ENCODE assay signal across 8 mouse cellular contexts in genomic region chr19:3451170-3451569, GRCm38 (mm10). TPM values are rescaled to one million over a fixed set of nuclear protein-coding genes. Genes with fewer than 3 reads are reported as not detected.
DNase-seq lines count a peak whose midpoint lies in the region; ATAC-seq and TF ChIP-seq lines count a peak whose summit lies in the region.

No protein-coding gene starts in this region.

- H3K4me3 ChIP-seq in kidney, postnatal 0 days (replicated peaks; ENCODE audit: low read depth, low read length) = no peak overlapping the region
- H3K4me3 ChIP-seq in liver, adult 2 months (ENCODE audit: insufficient read depth, low read depth, low read length) = no peak overlapping the region
- no peak overlapping the region for H3K4me3 ChIP-seq in stomach, postnatal 0 days (ENCODE audit: low read depth, low read length)

- peak; percentile 50; the same call in 1 of the 2 replicates for ATAC-seq in kidney, postnatal 0 days (replicated peaks; ENCODE audit: low FRiP score, low read depth)
- peak; percentile 65 for ATAC-seq in stomach, postnatal 0 days (ENCODE audit: low FRiP score, low TSS enrichment)

- intact Hi-C loops in gastrocnemius, postnatal 14 days (cut with DNase I; ENCODE audit: low total_unique reads) = loop anchor here (5.0 kb wide), 1 partner anchor 64 kb away; the partner anchor contains the start of gene Tesmin

- no peak for TF ChIP-seq POLR2A in liver, adult 2 months (IDR thresholded peaks at IDR 0.05; ENCODE audit: extremely low read depth, insufficient read depth, low read length)

- peaks cover 18% of the 10 kb centered on the region for H3K36me3 ChIP-seq in kidney, postnatal 0 days (ENCODE audit: insufficient read depth, low read length)
- peaks cover 6% of the 10 kb centered on the region for H3K36me3 ChIP-seq in liver, adult 2 months (ENCODE audit: control insufficient read depth, insufficient read depth, low read length)
- H3K36me3 ChIP-seq in stomach, postnatal 0 days (ENCODE audit: control insufficient read depth, insufficient read depth, low read length) = peaks cover 6% of the 10 kb centered on the region

- peak; percentile 71 to 73 for DNase-seq in B cell, adult 2 months
- peak; percentile 74 to 92 for DNase-seq in adrenal gland, adult (ENCODE audit: inconsistent age in 2 of 2, low spot score in 1 of 2)
- peak; percentile 92 for DNase-seq in embryo, embryonic 10 days (ENCODE audit: low spot score)
- peak; percentile 53 for DNase-seq in gastrocnemius, postnatal 14 days
- DNase-seq in kidney, postnatal 0 days (ENCODE audit: low spot score) = peak; percentile 93
- DNase-seq in liver, adult 2 months (ENCODE audit: extremely low read depth, low read depth, low spot score) = peak; percentile 61
- DNase-seq in neural tube, embryonic 10.5 days (ENCODE audit: extremely low spot score, low spot score) = peak; percentile 62
- peak; percentile 58 for DNase-seq in stomach, postnatal 0 days (ENCODE audit: low spot score)

- no peak for TF ChIP-seq EP300 in stomach, postnatal 0 days (optimal IDR thresholded peaks at IDR 0.05)

- no peak overlapping the region for H3K9ac ChIP-seq in kidney, postnatal 0 days (ENCODE audit: low read depth, low read length)
- H3K9ac ChIP-seq in liver, adult 2 months (ENCODE audit: low read depth, low read length) = no peak overlapping the region
- H3K9ac ChIP-seq in stomach, postnatal 0 days (ENCODE audit: low read length) = no peak overlapping the region

- H3K4me2 ChIP-seq in kidney, postnatal 0 days (ENCODE audit: low read length) = no peak overlapping the region
- H3K4me2 ChIP-seq in stomach, postnatal 0 days (replicated peaks; ENCODE audit: low read depth) = no peak overlapping the region

- H3K9me3 ChIP-seq in kidney, postnatal 0 days (replicated peaks; ENCODE audit: low read length) = no peaks in the 10 kb centered on the region
- H3K9me3 ChIP-seq in stomach, postnatal 0 days (ENCODE audit: control insufficient read depth, low read length) = no peaks in the 10 kb centered on the region

- no peaks in the 10 kb centered on the region for H3K27me3 ChIP-seq in kidney, postnatal 0 days (ENCODE audit: insufficient read depth, low read length)
- H3K27me3 ChIP-seq in liver, adult 2 months (ENCODE audit: control insufficient read depth, insufficient read depth, low read length) = no peaks in the 10 kb centered on the region
- no peaks in the 10 kb centered on the region for H3K27me3 ChIP-seq in stomach, postnatal 0 days (ENCODE audit: control insufficient read depth, insufficient read depth, low read length)

- peak; percentile 88 for TF ChIP-seq CTCF in kidney, postnatal 0 days (IDR thresholded peaks at IDR 0.05; ENCODE audit: low read depth)
- TF ChIP-seq CTCF in liver, adult 2 months (IDR thresholded peaks at IDR 0.05; ENCODE audit: low read depth, low read length) = peak; percentile 41; the same call in 1 of the 2 replicates
- peak; percentile 91 for TF ChIP-seq CTCF in stomach, postnatal 0 days (IDR thresholded peaks at IDR 0.05; ENCODE audit: low read depth)

- H3K79me2 ChIP-seq in liver, adult 2 months (ENCODE audit: control insufficient read depth, insufficient read depth, low read length) = no peaks in the 10 kb centered on the region

- H3K27ac ChIP-seq in kidney, postnatal 0 days = no peak overlapping the region
- H3K27ac ChIP-seq in liver, adult 2 months (replicated peaks; ENCODE audit: insufficient read depth, low read depth, low read length) = no peak overlapping the region
- no peak overlapping the region for H3K27ac ChIP-seq in stomach, postnatal 0 days (replicated peaks)

- no peaks in the 10 kb centered on the region for H3K4me1 ChIP-seq in kidney, postnatal 0 days (replicated peaks; ENCODE audit: insufficient read depth, low read length)
- no peaks in the 10 kb centered on the region for H3K4me1 ChIP-seq in liver, adult 2 months (ENCODE audit: control insufficient read depth, insufficient read depth, low read length)
- H3K4me1 ChIP-seq in stomach, postnatal 0 days (replicated peaks; ENCODE audit: control insufficient read depth, insufficient read depth) = no peaks in the 10 kb centered on the region

- WGBS in kidney, postnatal 0 days = 22% methylated on average over 6 of the region's 6 CpGs
- WGBS in liver, adult 2 months = 13% methylated on average over 6 of the region's 6 CpGs
- 17% methylated on average over 6 of the region's 6 CpGs for WGBS in stomach, postnatal 0 days

RNA-seq across cellular contexts. Expression of gene Gal, which starts 36.8 kb away (rescaled TPM):
- total RNA-seq in gastrocnemius, postnatal 14 days (2021) = under 1 TPM in 1 of 2 experiments, not detected in 1; 0.33 TPM
- polyA plus RNA-seq in kidney, postnatal 0 days (2015; fragmentation: Nextera tagmentation; extraction: Ambion mirVana) = 0.61 and 0.70 TPM in 2 replicates
- total RNA-seq in liver, adult 2 months (2014; rRNA removed) = 0.28 TPM in 1 of 2 replicates, not detected in the other
- not detected in 2 replicates for polyA plus RNA-seq in liver, adult 2 months (2012; rRNA removed)
- polyA plus RNA-seq in stomach, postnatal 0 days (2015; fragmentation: Nextera tagmentation; extraction: Ambion mirVana) = 10.2 and 11.8 TPM in 2 replicates

Comparison
In these comparisons a context has a peak if more than half of its experiments do, and no peak if none do; other contexts are left out.
1. CTCF ChIP-seq: peak in every context shown above with its lines; median percentile 91 in stomach, postnatal 0 days; 88 in kidney, postnatal 0 days; 41 in liver, adult 2 months.